Mouse (Mus musculus): ENCODE data around the gene Hk1.

Hk1 gene

GRCm38 (mm10) chr10:62277499-62278293, 102.0 kb downstream of the Hk1 start:
- DNase-seq (ENCODE audit: low read depth, low spot score) = no peak

GRCm38 (mm10) chr10:62275235-62275634, 104.5 kb downstream of the Hk1 start:
- DNase-seq (ENCODE audit: low read depth, low spot score) = peak; percentile 69

GRCm38 (mm10) chr10:62269278-62269677, 110.4 kb downstream of the Hk1 start:
- no peak for DNase-seq (ENCODE audit: low read depth, low spot score)

- DNase-seq (ENCODE audit: low read depth, low spot score) = no peak
Measured at GRCm38 (mm10) chr10:62264299-62264698, 115.4 kb downstream of the Hk1 start.

GRCm38 (mm10) chr10:62261115-62261886, 118.4 kb downstream of the Hk1 start:
- peak; percentile 87 for DNase-seq (ENCODE audit: low read depth, low spot score)

GRCm38 (mm10) chr10:62258298-62258697, 121.4 kb downstream of the Hk1 start:
- DNase-seq (ENCODE audit: low read depth, low spot score) = no peak

GRCm38 (mm10) chr10:62252496-62253235, 127.0 kb downstream of the Hk1 start:
- DNase-seq (ENCODE audit: low read depth, low spot score) = no peak

GRCm38 (mm10) chr10:62252000-62252488, 127.7 kb downstream of the Hk1 start, which contains the start of gene Tacr2:
Gene Tacr2, plus strand, starts transcription at chr10:62252438.
- DNase-seq (ENCODE audit: low read depth, low spot score) = no peak

- DNase-seq (ENCODE audit: low read depth, low spot score) = no peak
Measured at GRCm38 (mm10) chr10:62247815-62248214, 131.9 kb downstream of the Hk1 start.

GRCm38 (mm10) chr10:62247156-62247555, 132.6 kb downstream of the Hk1 start:
- DNase-seq (ENCODE audit: low read depth, low spot score) = no peak

- DNase-seq (ENCODE audit: low read depth, low spot score) = no peak
Measured at GRCm38 (mm10) chr10:62244067-62244466, 135.6 kb downstream of the Hk1 start.

GRCm38 (mm10) chr10:62242896-62243295, 136.8 kb downstream of the Hk1 start:
- peak; percentile 65 for DNase-seq (ENCODE audit: low read depth, low spot score)

- DNase-seq (ENCODE audit: low read depth, low spot score) = peak; percentile 75
Measured at GRCm38 (mm10) chr10:62242358-62242757, 137.3 kb downstream of the Hk1 start.

GRCm38 (mm10) chr10:62239270-62239669, 140.4 kb downstream of the Hk1 start:
- DNase-seq (ENCODE audit: low read depth, low spot score) = peak; percentile 57

- no peak for DNase-seq (ENCODE audit: low read depth, low spot score)
Measured at GRCm38 (mm10) chr10:62238688-62239087, 141.0 kb downstream of the Hk1 start.

- no peak for DNase-seq (ENCODE audit: low read depth, low spot score)
Measured at GRCm38 (mm10) chr10:62237205-62237604, 142.5 kb downstream of the Hk1 start.

- DNase-seq (ENCODE audit: low read depth, low spot score) = no peak
Measured at GRCm38 (mm10) chr10:62236165-62236564, 143.5 kb downstream of the Hk1 start.

GRCm38 (mm10) chr10:62231811-62232210, 147.9 kb downstream of the Hk1 start:
- DNase-seq (ENCODE audit: low read depth, low spot score) = no peak

GRCm38 (mm10) chr10:62231395-62231732, 148.3 kb downstream of the Hk1 start:
- DNase-seq (ENCODE audit: low read depth, low spot score) = no peak

- peak; percentile 87 for DNase-seq (ENCODE audit: low read depth, low spot score)
Measured at GRCm38 (mm10) chr10:62230708-62231394, 148.9 kb downstream of the Hk1 start, which contains the start of gene Tspan15. Gene Tspan15, minus strand, starts transcription at chr10:62231251.

GRCm38 (mm10) chr10:62228126-62228525, 151.6 kb downstream of the Hk1 start:
- DNase-seq (ENCODE audit: low read depth, low spot score) = no peak
